Mouse (Mus musculus): ENCODE measurements around the gene Ankrd39. TPM values are rescaled to one million over a fixed set of nuclear protein-coding genes. Genes with fewer than 3 reads are reported as not detected.

Gene Ankrd39
- 20.9 and 28.5 TPM in 2 replicates for polyA plus RNA-seq (2015; fragmentation: Nextera tagmentation; extraction: Ambion mirVana)

GRCm38 (mm10) chr1:36546888-36547471 is at the start of gene Ankrd39:
TSS of gene Ankrd39 (minus strand) at chr1:36547445.

GRCm38 (mm10) chr1:36558031-36558993 is 11.1 kb upstream of the Ankrd39 start, which contains the start of gene Sema4c:
TSS of gene Sema4c (minus strand) at chr1:36558349.

GRCm38 (mm10) chr1:36539186-36539585 is 8.1 kb downstream of the Ankrd39 start, which contains the start of gene Gm42417:
TSS of gene Gm42417 (minus strand) at chr1:36539429.

GRCm38 (mm10) chr1:36536783-36537182 is 10.5 kb downstream of the Ankrd39 start, which contains the start of gene Ankrd23:
TSS of gene Ankrd23 (minus strand) at chr1:36536883.

GRCm38 (mm10) chr1:36511289-36512021 is 35.8 kb downstream of the Ankrd39 start, which contains the start of gene Cnnm3:
TSS of gene Cnnm3 (plus strand) at chr1:36511867.

Small RNA genes lying within 50 kb of the gene (microRNA-seq; reads per million reads assigned to microRNA genes)
- not detected for gene Gm47280

Other genes with a start within 250 kb of the Ankrd39 start
- gene Arid5a, start 239.7 kb downstream of the Ankrd39 start, polyA plus RNA-seq (2015; fragmentation: Nextera tagmentation; extraction: Ambion mirVana) = 6.0 and 6.2 TPM in 2 replicates
- gene Kansl3, start 178.3 kb downstream of the Ankrd39 start, polyA plus RNA-seq (2015; fragmentation: Nextera tagmentation; extraction: Ambion mirVana) = 20.0 and 21.5 TPM in 2 replicates
- gene Fer1l5, start 175.2 kb downstream of the Ankrd39 start, polyA plus RNA-seq (2015; fragmentation: Nextera tagmentation; extraction: Ambion mirVana) = 0.16 and 0.19 TPM in 2 replicates
- 15.5 and 15.9 TPM in 2 replicates for gene Lman2l, start 102.2 kb downstream of the Ankrd39 start, polyA plus RNA-seq (2015; fragmentation: Nextera tagmentation; extraction: Ambion mirVana)
- gene Cnnm4, start 75.8 kb downstream of the Ankrd39 start, polyA plus RNA-seq (2015; fragmentation: Nextera tagmentation; extraction: Ambion mirVana) = 10.0 and 11.8 TPM in 2 replicates
- 1.2 and 1.3 TPM in 2 replicates for gene Cnnm3, start 35.6 kb downstream of the Ankrd39 start, polyA plus RNA-seq (2015; fragmentation: Nextera tagmentation; extraction: Ambion mirVana)
- 11.8 and 13.1 TPM in 2 replicates for gene Ankrd23, start 10.6 kb downstream of the Ankrd39 start, polyA plus RNA-seq (2015; fragmentation: Nextera tagmentation; extraction: Ambion mirVana)
- 1.0 TPM in 1 of 2 replicates, not detected in the other for gene Gm42417, start 8.0 kb downstream of the Ankrd39 start, polyA plus RNA-seq (2015; fragmentation: Nextera tagmentation; extraction: Ambion mirVana)
- 8.2 and 9.7 TPM in 2 replicates for gene Sema4c, start 10.9 kb upstream of the Ankrd39 start, polyA plus RNA-seq (2015; fragmentation: Nextera tagmentation; extraction: Ambion mirVana)
- gene Fam178b, start 135.7 kb upstream of the Ankrd39 start, polyA plus RNA-seq (2015; fragmentation: Nextera tagmentation; extraction: Ambion mirVana) = 1.3 and 1.6 TPM in 2 replicates
- 696 and 763 TPM in 2 replicates for gene Cox5b, start 144.0 kb upstream of the Ankrd39 start, polyA plus RNA-seq (2015; fragmentation: Nextera tagmentation; extraction: Ambion mirVana)
- not detected in 2 replicates for gene 4933424G06Rik, start 162.7 kb upstream of the Ankrd39 start, polyA plus RNA-seq (2015; fragmentation: Nextera tagmentation; extraction: Ambion mirVana)
- 62.6 and 65.6 TPM in 2 replicates for gene Actr1b, start 167.0 kb upstream of the Ankrd39 start, polyA plus RNA-seq (2015; fragmentation: Nextera tagmentation; extraction: Ambion mirVana)
- 0.18 TPM in 1 of 2 replicates, not detected in the other for gene Zap70, start 214.4 kb upstream of the Ankrd39 start, polyA plus RNA-seq (2015; fragmentation: Nextera tagmentation; extraction: Ambion mirVana)